Mouse (Mus musculus): Measurements from ENCODE around the gene Chd9.

Gene Chd9

GRCm38 (mm10) chr8:91089601-91090000, 261.4 kb downstream of the Chd9 start:
- DNase-seq: no peak

- DNase-seq: peak; percentile 31
Observed at GRCm38 (mm10) chr8:91094135-91094534, 266.0 kb downstream of the Chd9 start.

- DNase-seq: no peak
Observed at GRCm38 (mm10) chr8:91098106-91098505, 270.0 kb downstream of the Chd9 start.
